Mouse (Mus musculus) hindbrain, embryonic 13.5 days (tissue): ENCODE data around the gene Scoc. TPM values are rescaled to one million over a fixed set of nuclear protein-coding genes. Genes with fewer than 3 reads are reported as not detected.

ENCODE experiments used
- ATAC-seq: fragments of 200-750 bp; cut with Nextera tagmentation; 2 replicates; pipeline ENCODE4 v1.8.0; 2017; ENCODE audit warnings: moderate TSS enrichment; ENCODE audit not compliant: low FRiP score
- H3K27ac ChIP-seq: fragments of 300-500 bp; sonication (generic); 2 replicates; pipeline ENCODE4 v1.5.1; 2015; ENCODE audit warnings: inconsistent platforms, mild to moderate bottlenecking, moderate library complexity
- H3K27me3 ChIP-seq: fragments of 300-500 bp; sonication (generic); 2 replicates; pipeline ENCODE4 v1.6.1; 2015; ENCODE audit warnings: mild to moderate bottlenecking, inconsistent platforms
- H3K36me3 ChIP-seq: fragments of 300-500 bp; sonication (generic); 2 replicates; pipeline ENCODE4 v1.6.1; 2015; ENCODE audit warnings: mild to moderate bottlenecking, inconsistent platforms
- H3K4me1 ChIP-seq: fragments of 300-500 bp; sonication (generic); replicated peaks from 2 replicates; pipeline ENCODE4 v1.6.1; 2015; ENCODE audit warnings: inconsistent platforms
- H3K4me2 ChIP-seq: fragments of 300-500 bp; sonication (generic); 2 replicates; pipeline ENCODE4 v1.6.1; 2015; ENCODE audit warnings: inconsistent platforms, mild to moderate bottlenecking, moderate library complexity
- H3K4me3 ChIP-seq: fragments of 300-500 bp; sonication (generic); 2 replicates; pipeline ENCODE4 v1.5.1; 2015; ENCODE audit warnings: mild to moderate bottlenecking, inconsistent platforms
- H3K9ac ChIP-seq: fragments of 300-500 bp; sonication (generic); 2 replicates; pipeline ENCODE4 v1.6.1; 2015; ENCODE audit warnings: mild to moderate bottlenecking, inconsistent platforms
- H3K9me3 ChIP-seq: fragments of 300-500 bp; sonication (generic); 2 replicates; pipeline ENCODE4 v1.6.1; 2016; ENCODE audit warnings: inconsistent platforms
- WGBS: fragments of 180-500 bp; shearing (Covaris S2); methylation state at CpG from one replicate; pipeline ENCODE4 v1.1.7; 2015; 5-methylcytosine and 5-hydroxymethylcytosine counted together
- polyA plus RNA-seq: library from polyadenylated mRNA; unstranded; fragments of >200 nt; fragmentation: Nextera tagmentation; extraction: Ambion mirVana; gene quantifications from 2 replicates; pipeline ENCODE4 v1.2.1, GENCODE M21; 2015

The Scoc gene
- polyA plus RNA-seq, 1 experiment from 2014 or later, result 241 TPM

DNA sequence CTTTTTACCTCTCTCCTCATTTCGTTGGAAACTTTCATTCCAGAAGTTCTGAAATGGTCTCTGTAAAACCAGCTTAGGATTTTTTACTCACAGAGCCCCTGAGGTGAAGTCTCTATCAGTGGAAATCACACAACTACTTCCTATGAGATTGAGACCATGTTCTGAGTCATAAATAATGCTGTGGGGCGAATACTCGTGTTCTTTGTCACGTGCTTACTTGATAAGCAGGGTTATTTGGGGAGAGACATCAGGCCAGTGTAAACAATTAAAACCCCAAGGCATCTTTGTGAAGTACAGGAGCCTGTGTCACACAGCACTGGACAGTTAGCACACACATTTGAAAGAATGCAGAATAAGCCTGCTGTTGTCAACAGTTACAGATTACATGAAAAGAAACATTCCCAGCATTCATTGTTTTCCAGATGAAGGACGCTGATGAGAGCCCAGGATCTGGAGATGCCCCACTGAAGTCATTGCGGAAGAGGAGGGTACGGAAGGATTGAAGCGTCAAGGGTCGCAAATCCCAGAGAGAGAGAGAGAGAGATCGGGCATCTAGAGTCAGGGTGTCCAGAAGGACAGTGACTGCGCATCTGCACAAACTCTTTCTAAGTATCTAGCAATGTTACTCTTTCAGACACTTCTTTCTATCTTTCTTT, 32.0 kb downstream of the Scoc start:
- Histone ChIP-seq H3K27ac (no peak overlapping the region), H3K4me2 (no peak overlapping the region), H3K36me3 (no peaks in the 10 kb centered on the region), H3K27me3 (no peaks in the 10 kb centered on the region), H3K4me1 (no peaks in the 10 kb centered on the region), H3K9me3 (no peaks in the 10 kb centered on the region), H3K4me3 (no peak overlapping the region), H3K9ac (no peak overlapping the region)
- 80% methylated on average over 11 of the region's 11 CpGs for WGBS
- no peak for ATAC-seq

DNA sequence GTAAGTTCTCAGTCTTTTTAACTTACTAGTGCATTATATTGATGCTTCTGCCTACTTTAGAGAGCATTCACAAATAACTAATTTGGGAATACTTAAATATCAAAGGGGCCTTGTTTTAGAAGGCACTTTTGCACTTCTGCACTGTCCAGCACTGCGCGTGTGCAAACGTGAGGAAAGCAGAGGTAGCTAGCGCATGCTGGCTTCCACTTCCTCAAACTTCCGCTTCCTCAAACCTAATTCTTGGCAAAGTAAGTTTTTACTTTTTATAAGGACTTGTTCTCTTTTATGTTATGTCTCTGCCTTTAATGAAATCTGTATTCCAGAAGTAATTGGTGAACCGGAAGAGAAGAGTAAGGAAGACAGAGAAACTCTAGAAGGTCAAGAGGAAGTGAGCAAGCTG, 33.0 kb downstream of the Scoc start:
- 93% methylated on average over 6 of the region's 6 CpGs for WGBS
- Histone ChIP-seq H3K9me3 (no peaks in the 10 kb centered on the region), H3K36me3 (no peaks in the 10 kb centered on the region), H3K9ac (no peak overlapping the region), H3K27me3 (no peaks in the 10 kb centered on the region), H3K4me1 (no peaks in the 10 kb centered on the region), H3K4me3 (no peak overlapping the region), H3K27ac (no peak overlapping the region), H3K4me2 (no peak overlapping the region)
- no peak for ATAC-seq

DNA sequence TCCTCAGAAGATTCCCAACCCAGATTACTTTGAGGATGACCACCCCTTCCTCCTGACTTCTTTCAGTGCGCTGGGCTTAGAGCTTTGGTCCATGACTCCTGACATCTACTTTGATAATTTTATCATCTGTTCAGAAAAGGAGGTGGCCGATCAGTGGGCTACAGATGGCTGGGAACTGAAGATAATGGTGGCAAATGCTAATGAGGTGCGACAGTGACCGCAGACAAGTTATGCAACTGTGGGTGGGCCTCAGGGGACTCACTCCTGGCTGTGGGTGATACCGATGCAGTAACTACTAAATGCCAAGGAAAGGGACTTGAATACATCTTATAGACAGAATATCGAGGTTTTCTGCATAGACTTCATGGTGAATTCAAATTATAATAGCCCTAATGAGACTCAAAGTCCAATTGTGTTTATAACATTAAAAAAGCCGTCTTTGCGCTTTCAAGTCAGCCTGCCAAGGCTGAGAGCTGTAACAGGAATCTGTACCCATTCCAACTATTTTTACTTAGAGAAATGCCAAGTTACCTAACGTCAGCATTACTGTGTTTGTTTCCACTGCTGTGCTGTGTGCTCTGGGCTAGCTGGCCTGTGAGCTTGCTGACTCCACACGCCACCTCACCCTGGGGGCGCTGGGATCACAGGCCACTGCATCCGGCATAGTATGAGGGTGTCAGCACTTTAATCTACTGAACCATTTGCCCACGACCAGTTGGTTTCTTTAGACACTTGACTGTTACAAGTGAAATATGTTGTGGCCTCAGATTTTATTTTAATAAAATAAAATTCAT, 35.0 kb downstream of the Scoc start:
- Histone ChIP-seq H3K9ac (no peak overlapping the region), H3K4me3 (no peak overlapping the region), H3K4me2 (no peak overlapping the region), H3K4me1 (no peaks in the 10 kb centered on the region), H3K36me3 (no peaks in the 10 kb centered on the region), H3K27ac (no peak overlapping the region), H3K27me3 (no peaks in the 10 kb centered on the region), H3K9me3 (no peaks in the 10 kb centered on the region)
- no peak for ATAC-seq
- WGBS, result 66% methylated on average over 13 of the region's 13 CpGs

DNA sequence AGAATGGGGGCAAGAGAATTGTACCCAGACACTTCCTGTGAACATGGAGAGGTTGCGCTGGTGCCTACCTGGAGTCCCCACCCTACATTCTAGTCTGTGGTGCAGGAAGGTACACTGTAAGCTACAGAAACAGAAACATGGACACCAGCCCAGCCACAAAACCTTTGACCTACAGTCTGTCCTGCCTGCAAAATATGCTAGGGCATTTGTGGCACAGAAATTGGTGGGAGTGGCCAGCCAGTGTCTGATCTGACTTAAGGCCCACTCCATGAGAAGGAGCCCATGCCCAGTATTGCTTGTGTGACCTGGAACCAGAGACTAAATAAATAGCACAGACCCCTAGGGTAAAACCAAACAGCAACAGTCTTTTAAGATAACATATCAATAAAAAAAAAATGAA, 36.8 kb downstream of the Scoc start:
- Histone ChIP-seq H3K9me3 (no peaks in the 10 kb centered on the region), H3K4me2 (no peak overlapping the region), H3K9ac (no peak overlapping the region), H3K27ac (no peak overlapping the region), H3K4me3 (no peak overlapping the region), H3K4me1 (no peaks in the 10 kb centered on the region), H3K36me3 (no peaks in the 10 kb centered on the region), H3K27me3 (no peaks in the 10 kb centered on the region)
- WGBS, result 100% methylated on average over 1 of the region's 1 CpGs
- no peak for ATAC-seq

- Histone ChIP-seq H3K27me3 (no peaks in the 10 kb centered on the region), H3K4me1 (no peaks in the 10 kb centered on the region), H3K9me3 (no peaks in the 10 kb centered on the region), H3K27ac (no peak overlapping the region), H3K9ac (no peak overlapping the region), H3K4me2 (no peak overlapping the region), H3K36me3 (no peaks in the 10 kb centered on the region), H3K4me3 (no peak overlapping the region)
- ATAC-seq, result no peak
- 91% methylated on average over 11 of the region's 11 CpGs for WGBS
These were observed 39.2 kb downstream of the Scoc start for GRCm38 (mm10) chr8:83418805-83419516.

DNA sequence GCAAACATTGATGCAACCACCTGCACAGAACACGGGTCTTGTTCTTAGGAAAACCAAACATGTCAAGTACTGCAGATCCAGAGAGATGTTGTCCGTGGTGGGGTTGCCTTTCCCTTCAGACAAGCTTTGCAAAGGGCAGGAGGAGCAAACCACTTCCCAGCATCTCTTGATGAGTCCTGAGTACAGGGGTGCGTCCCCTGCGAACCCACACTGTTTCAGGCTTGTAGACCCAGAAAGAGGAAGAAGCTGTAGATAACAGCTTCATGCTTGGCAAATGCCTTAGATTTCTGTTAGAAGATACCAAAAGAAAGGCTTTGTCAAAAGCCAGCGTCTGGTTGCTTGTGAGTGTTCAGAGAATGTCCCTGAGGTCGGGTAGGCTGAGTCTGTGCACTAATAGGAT, 40.2 kb downstream of the Scoc start:
- no peak for ATAC-seq
- 85% methylated on average over 6 of the region's 6 CpGs for WGBS

DNA sequence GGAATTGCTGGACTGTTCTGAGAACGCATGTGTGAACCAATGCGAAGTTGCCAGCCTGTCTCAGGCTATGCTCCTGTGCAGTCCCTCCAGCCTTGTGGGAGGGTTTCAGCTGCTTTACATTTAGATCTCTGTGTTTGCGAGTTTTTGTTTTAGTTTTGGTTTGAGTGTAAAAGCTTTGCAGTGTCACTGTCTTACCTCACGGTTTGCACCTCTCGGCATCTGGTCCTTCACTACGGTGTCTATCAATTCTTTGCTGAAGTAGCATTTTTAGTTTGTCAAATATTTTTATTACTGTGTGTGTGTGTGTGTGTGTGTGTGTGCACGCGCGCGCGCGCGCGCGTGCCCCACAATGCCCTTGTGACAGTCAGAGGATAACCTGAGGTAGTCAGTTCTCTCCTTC, 41.3 kb downstream of the Scoc start:
- H3K4me1 ChIP-seq, result no peaks in the 10 kb centered on the region
- H3K4me3 ChIP-seq, result no peak overlapping the region
- no peaks in the 10 kb centered on the region for H3K9me3 ChIP-seq
- H3K9ac ChIP-seq, result no peak overlapping the region
- ATAC-seq, result no peak
- WGBS, result 98% methylated on average over 15 of the region's 15 CpGs
- no peak overlapping the region for H3K27ac ChIP-seq
- H3K27me3 ChIP-seq, result no peaks in the 10 kb centered on the region
- no peak overlapping the region for H3K4me2 ChIP-seq
- H3K36me3 ChIP-seq, result no peaks in the 10 kb centered on the region

More for the DNA sequence above, 40.2 kb downstream of the Scoc start:
- Histone ChIP-seq H3K4me2 (no peak overlapping the region), H3K27ac (no peak overlapping the region), H3K4me1 (no peaks in the 10 kb centered on the region), H3K4me3 (no peak overlapping the region), H3K36me3 (no peaks in the 10 kb centered on the region), H3K9ac (no peak overlapping the region), H3K27me3 (no peaks in the 10 kb centered on the region), H3K9me3 (no peaks in the 10 kb centered on the region)

DNA sequence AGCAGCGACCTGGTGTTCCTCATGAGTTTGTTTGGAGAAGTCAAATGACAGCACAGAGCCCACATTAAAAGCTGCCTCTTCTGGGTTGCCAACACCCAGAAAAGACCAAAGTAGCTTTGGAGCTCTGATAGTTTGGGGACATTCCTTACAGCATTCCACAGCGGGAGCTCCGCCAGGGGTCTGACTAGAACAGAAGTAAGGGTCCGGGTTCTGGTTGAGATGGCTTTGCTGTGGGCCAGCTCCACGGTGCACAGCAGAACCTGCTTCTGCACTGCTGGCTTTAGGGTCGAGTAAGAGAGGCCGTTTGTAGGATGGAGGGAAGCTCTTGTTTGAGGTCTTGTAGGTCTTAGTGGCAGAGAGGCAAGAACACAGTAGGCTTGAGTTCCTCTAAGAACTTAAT, 49.7 kb downstream of the Scoc start:
- 82% methylated on average over 7 of the region's 7 CpGs for WGBS
- H3K4me1 ChIP-seq, result no peaks in the 10 kb centered on the region
- no peaks in the 10 kb centered on the region for H3K36me3 ChIP-seq
- H3K9ac ChIP-seq, result no peak overlapping the region
- no peak for ATAC-seq
- no peak overlapping the region for H3K4me2 ChIP-seq
- no peak overlapping the region for H3K27ac ChIP-seq
- H3K27me3 ChIP-seq, result no peaks in the 10 kb centered on the region
- no peaks in the 10 kb centered on the region for H3K9me3 ChIP-seq
- H3K4me3 ChIP-seq, result no peak overlapping the region

DNA sequence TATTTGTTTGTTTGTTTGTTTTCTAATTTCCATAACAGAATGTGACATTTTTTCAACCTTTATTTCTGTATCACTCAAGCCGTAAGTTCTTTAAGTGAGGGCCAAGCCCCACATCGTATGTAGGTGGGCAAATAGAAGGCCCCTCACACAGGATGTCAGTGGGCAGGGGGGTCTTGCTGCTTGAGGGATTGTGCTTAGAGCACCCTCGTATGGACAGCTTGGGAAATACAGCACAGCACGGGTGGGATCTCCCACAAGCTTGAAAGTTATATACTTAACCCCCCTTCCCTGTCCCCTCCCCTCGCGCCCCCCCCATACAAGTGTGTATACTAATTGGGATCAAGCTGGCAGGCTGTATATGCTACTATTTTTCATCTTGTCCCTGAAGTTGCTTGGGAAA, 51.4 kb downstream of the Scoc start:
- no peaks in the 10 kb centered on the region for H3K27me3 ChIP-seq
- H3K27ac ChIP-seq, result no peak overlapping the region
- WGBS, result 37% methylated on average over 6 of the region's 6 CpGs
- H3K9me3 ChIP-seq, result no peaks in the 10 kb centered on the region
- no peaks in the 10 kb centered on the region for H3K36me3 ChIP-seq
- H3K4me3 ChIP-seq, result no peak overlapping the region
- H3K4me2 ChIP-seq, result no peak overlapping the region
- H3K9ac ChIP-seq, result no peak overlapping the region
- no peaks in the 10 kb centered on the region for H3K4me1 ChIP-seq
- ATAC-seq, result no peak

- ATAC-seq, result no peak
- Histone ChIP-seq H3K27ac (no peak overlapping the region), H3K36me3 (no peaks in the 10 kb centered on the region), H3K4me3 (no peak overlapping the region), H3K4me2 (no peak overlapping the region), H3K9ac (no peak overlapping the region), H3K9me3 (no peaks in the 10 kb centered on the region), H3K4me1 (no peaks in the 10 kb centered on the region), H3K27me3 (no peaks in the 10 kb centered on the region)
- WGBS, result 87% methylated on average over 10 of the region's 10 CpGs
These were observed 52.6 kb downstream of the Scoc start for GRCm38 (mm10) chr8:83405548-83405947.

DNA sequence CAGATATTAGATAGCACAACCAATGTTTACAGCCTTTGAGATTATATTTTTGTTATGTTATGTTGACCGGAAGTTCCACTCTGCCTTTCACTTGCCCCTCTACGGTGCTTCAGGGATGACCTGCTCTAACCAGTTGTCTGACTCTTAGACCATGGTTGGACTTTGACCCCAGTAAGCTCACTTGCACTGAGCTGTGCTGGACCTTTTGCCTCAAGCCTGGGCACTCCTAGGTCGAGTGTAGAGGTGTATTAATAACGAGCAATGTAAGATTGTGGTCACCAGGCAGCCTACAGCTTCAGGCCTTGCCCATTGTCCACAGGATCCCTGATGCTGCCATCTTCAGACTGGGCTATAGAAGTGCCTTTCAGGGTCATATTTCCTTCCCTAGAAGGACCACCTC, 60.5 kb downstream of the Scoc start:
- WGBS, result 75% methylated on average over 4 of the region's 4 CpGs
- no peak overlapping the region for H3K4me3 ChIP-seq
- ATAC-seq, result no peak
- no peaks in the 10 kb centered on the region for H3K4me1 ChIP-seq
- H3K27me3 ChIP-seq, result no peaks in the 10 kb centered on the region
- H3K4me2 ChIP-seq, result no peak overlapping the region
- peaks cover 6% of the 10 kb centered on the region; the same call in 1 of the 2 replicates for H3K36me3 ChIP-seq
- H3K9ac ChIP-seq, result no peak overlapping the region
- H3K9me3 ChIP-seq, result no peaks in the 10 kb centered on the region
- H3K27ac ChIP-seq, result no peak overlapping the region

- no peak overlapping the region for H3K27ac ChIP-seq
- 93% methylated on average over 6 of the region's 6 CpGs for WGBS
- no peaks in the 10 kb centered on the region for H3K9me3 ChIP-seq
- H3K9ac ChIP-seq, result no peak overlapping the region
- H3K4me1 ChIP-seq, result no peaks in the 10 kb centered on the region
- H3K27me3 ChIP-seq, result no peaks in the 10 kb centered on the region
- no peak for ATAC-seq
- peaks cover 6% of the 10 kb centered on the region; the same call in 1 of the 2 replicates for H3K36me3 ChIP-seq
- H3K4me2 ChIP-seq, result no peak overlapping the region
- no peak overlapping the region for H3K4me3 ChIP-seq
These were observed 61.5 kb downstream of the Scoc start for GRCm38 (mm10) chr8:83396680-83397079.
